Mouse (Mus musculus): Measurements from ENCODE around the gene Gm10912.
"Not testable (repeated sequence)": the region's sequence is repeated elsewhere in the genome, so short reads cannot be mapped to it uniquely, and the experiment has no call there.

The Gm10912 gene

GRCm38 (mm10) chr2:104065526-104065925 lies at the start of gene Gm10912:
Gene Gm10912 (plus strand): TSS chr2:104065826.
- DNase-seq (ENCODE audit: low read depth): not testable (repeated sequence)

- DNase-seq (ENCODE audit: low read depth): no peak
Observed at GRCm38 (mm10) chr2:104023096-104023495, 42.5 kb upstream of the Gm10912 start.

GRCm38 (mm10) chr2:104024656-104025055 lies 41.0 kb upstream of the Gm10912 start:
- DNase-seq (ENCODE audit: low read depth): no peak

GRCm38 (mm10) chr2:104027458-104028138 lies 38.0 kb upstream of the Gm10912 start, which contains the start of gene Fbxo3:
Gene Fbxo3 (plus strand): TSS chr2:104027721.
- DNase-seq (ENCODE audit: low read depth): peak; percentile 70

- no peak for DNase-seq (ENCODE audit: low read depth)
Observed at GRCm38 (mm10) chr2:104028139-104028723, 37.4 kb upstream of the Gm10912 start, which contains the start of gene 4931422A03Rik. Gene 4931422A03Rik (minus strand): TSS chr2:104028361.

GRCm38 (mm10) chr2:104029074-104029473 lies 36.6 kb upstream of the Gm10912 start:
- peak; percentile 59 for DNase-seq (ENCODE audit: low read depth)

- no peak for DNase-seq (ENCODE audit: low read depth)
Observed at GRCm38 (mm10) chr2:104030381-104030780, 35.2 kb upstream of the Gm10912 start.

GRCm38 (mm10) chr2:104032056-104032455 lies 33.6 kb upstream of the Gm10912 start:
- no peak for DNase-seq (ENCODE audit: low read depth)

GRCm38 (mm10) chr2:104034832-104035472 lies 30.7 kb upstream of the Gm10912 start:
- peak; percentile 68 for DNase-seq (ENCODE audit: low read depth)

GRCm38 (mm10) chr2:104035595-104035994 lies 30.0 kb upstream of the Gm10912 start:
- DNase-seq (ENCODE audit: low read depth): no peak

GRCm38 (mm10) chr2:104036316-104036715 lies 29.3 kb upstream of the Gm10912 start:
- no peak for DNase-seq (ENCODE audit: low read depth)

- DNase-seq (ENCODE audit: low read depth): no peak
Observed at GRCm38 (mm10) chr2:104038236-104038635, 27.4 kb upstream of the Gm10912 start.

- DNase-seq (ENCODE audit: low read depth): no peak
Observed at GRCm38 (mm10) chr2:104041632-104042031, 24.0 kb upstream of the Gm10912 start.

GRCm38 (mm10) chr2:104042766-104043165 lies 22.9 kb upstream of the Gm10912 start:
- no peak for DNase-seq (ENCODE audit: low read depth)

- no peak for DNase-seq (ENCODE audit: low read depth)
Observed at GRCm38 (mm10) chr2:104043624-104044478, 21.8 kb upstream of the Gm10912 start.

GRCm38 (mm10) chr2:104044479-104045080 lies 21.0 kb upstream of the Gm10912 start:
- DNase-seq (ENCODE audit: low read depth): no peak

GRCm38 (mm10) chr2:104058381-104058780 lies 7.2 kb upstream of the Gm10912 start:
- no peak for DNase-seq (ENCODE audit: low read depth)

GRCm38 (mm10) chr2:104058954-104059353 lies 6.7 kb upstream of the Gm10912 start:
- DNase-seq (ENCODE audit: low read depth): no peak

GRCm38 (mm10) chr2:104059786-104060185 lies 5.8 kb upstream of the Gm10912 start:
- DNase-seq (ENCODE audit: low read depth): no peak

GRCm38 (mm10) chr2:104060996-104061395 lies 4.6 kb upstream of the Gm10912 start:
- DNase-seq (ENCODE audit: low read depth): no peak

GRCm38 (mm10) chr2:104062665-104063064 lies 3.0 kb upstream of the Gm10912 start:
- no peak for DNase-seq (ENCODE audit: low read depth)

GRCm38 (mm10) chr2:104064152-104064551 lies 1.5 kb upstream of the Gm10912 start:
- DNase-seq (ENCODE audit: low read depth): no peak
